Mouse (Mus musculus): ENCODE measurements around the gene Nudt12. TPM values are rescaled to one million over a fixed set of nuclear protein-coding genes. Genes with fewer than 3 reads are reported as not detected.
A peak's percentile ranks its signal among the peaks of the same experiment; 100 is the strongest.

Gene Nudt12
- total RNA-seq (2021) = 10 to 100 TPM; 41.3 to 44.5 TPM
- long read RNA-seq, experiment 1, full-length matches to known transcripts = 17 of 20 reads
- long read RNA-seq, experiment 1, partial matches to known transcripts = 1 of 20 reads
- long read RNA-seq, experiment 1, other reads (novel, unspliced or antisense) = 2 of 20 reads
- long read RNA-seq, experiment 2, full-length matches to known transcripts = 12 of 13 reads
- long read RNA-seq, experiment 2, partial matches to known transcripts = 0 of 13 reads
- long read RNA-seq, experiment 2, other reads (novel, unspliced or antisense) = 1 of 13 reads

GRCm38 (mm10) chr17:59013091-59013459, at the start of gene Nudt12:
Nudt12 (minus strand) TSS chr17:59013372.
- peak; percentile 81 for DNase-seq

DNA sequence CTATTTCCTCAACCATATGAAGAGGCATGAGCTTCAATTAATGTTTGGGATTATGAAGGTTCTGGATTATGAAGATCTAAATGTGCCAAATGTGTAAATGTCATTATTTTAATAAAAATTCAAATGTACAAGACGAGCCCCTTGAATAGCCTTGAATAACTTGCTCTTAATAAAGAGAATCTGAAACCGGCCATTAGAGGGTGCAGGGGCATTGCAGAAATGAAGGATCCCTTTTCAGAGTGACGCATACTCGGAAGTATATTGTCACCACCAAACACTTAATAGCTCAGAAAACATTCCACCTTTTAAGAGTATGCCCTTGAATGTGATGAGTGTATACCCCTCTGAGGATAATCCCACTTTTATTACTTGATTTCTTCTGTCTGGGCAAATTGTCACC, 40.1 kb upstream of the Nudt12 start:
- no peak for DNase-seq

DNA sequence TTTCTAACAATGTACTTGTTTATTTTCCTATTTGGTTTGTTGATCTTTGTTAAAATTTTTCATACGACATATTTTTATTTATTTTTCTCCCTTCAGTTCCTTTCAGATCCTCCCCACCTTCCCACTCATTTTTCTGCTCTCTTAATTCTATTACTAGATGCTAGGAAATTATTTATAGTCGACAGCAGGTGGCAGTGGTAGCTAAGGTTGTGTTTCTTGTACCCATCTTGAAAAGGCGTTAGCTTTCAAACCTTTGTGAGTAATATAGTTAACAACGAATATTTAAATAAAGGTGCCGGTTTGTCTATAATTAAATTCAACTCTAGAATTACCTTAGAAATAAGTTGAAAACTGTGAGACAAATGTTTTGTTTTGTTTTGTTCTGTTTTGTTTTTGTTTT, 26.6 kb upstream of the Nudt12 start:
- peak; percentile 13 for DNase-seq

GRCm38 (mm10) chr17:59033445-59033844, 20.3 kb upstream of the Nudt12 start:
- no peak for DNase-seq

GRCm38 (mm10) chr17:59026336-59026735, 13.2 kb upstream of the Nudt12 start:
- DNase-seq = peak; percentile 45

DNA sequence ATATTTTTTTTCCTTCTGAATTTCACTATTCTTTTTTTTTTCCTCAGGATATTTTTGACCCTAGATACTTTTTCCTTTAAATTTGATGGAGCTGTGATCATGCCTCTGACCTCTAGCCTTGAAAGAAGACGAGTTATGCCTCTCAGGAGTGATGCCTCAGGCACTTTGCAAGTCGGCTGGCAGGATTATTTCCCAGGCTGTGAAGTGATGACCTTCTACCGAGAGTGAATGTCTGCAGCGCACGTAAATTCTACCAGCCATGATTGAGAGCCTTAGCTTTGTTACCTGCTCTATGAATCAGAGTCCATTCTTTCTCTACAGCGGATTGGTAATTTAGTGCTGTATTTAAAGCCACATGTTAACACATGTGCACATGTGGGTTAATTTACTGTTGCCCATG, 11.3 kb upstream of the Nudt12 start:
- DNase-seq = peak; percentile 17

DNA sequence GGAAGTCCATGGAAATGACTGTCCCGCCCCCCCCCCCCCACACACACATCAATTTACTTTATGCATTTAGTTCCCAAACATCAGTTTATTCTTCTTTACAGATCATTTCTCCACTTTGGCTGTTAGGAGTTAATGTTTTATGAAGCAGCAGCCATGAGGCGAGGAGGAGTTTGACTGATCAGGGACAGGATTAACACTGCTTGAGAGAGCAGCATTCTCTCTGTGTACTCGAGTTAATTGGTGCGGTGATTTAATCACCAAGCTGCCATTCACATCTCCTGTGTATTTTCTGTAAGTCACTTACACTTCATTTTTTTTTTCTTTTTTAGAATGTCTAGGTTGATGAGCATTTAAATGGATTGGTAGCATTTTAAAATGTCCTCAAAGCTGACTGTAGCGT, 10.8 kb upstream of the Nudt12 start:
- DNase-seq = no peak

DNA sequence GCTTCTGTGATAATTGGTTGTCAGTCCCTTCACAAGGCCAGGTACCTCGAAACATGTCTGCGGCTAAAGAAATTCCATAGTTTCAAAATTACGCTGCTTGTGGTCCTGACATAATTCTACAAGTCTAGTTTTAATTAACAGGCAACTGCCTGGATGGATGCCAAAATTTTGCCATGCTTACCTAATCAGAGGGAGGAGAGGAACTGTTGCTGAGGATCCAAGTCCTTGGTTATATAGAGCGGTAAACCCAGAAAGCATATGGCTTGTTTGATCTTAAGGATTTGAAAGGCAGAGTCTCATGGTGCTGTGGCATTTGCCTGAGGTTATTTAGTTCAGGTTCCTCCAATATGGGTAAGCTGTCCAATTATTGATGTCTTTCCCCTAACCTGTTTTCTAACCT, 5.5 kb upstream of the Nudt12 start:
- DNase-seq = no peak

GRCm38 (mm10) chr17:59012421-59013090, 616 bp downstream of the Nudt12 start:
- DNase-seq = peak; percentile 55

GRCm38 (mm10) chr17:59011546-59012307, 1.4 kb downstream of the Nudt12 start:
- DNase-seq = no peak

DNA sequence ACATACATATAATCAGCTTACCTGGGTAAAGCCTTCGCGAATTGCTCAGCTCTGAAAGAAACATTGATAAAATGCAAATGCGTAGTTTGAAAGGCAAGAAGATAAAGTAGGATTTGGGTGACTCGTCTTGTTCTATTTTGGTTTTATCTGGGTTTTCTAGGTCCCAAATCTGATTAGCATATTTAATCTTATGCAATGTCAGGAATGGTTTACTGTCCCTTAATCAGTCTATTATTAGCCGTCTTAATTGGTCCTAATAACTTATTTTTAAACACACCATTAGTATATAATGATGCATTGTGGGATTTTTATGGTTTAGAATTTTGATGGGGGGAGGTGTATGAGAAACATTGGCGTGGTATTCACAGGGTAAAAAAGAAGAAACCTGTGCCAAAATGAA, 21.9 kb downstream of the Nudt12 start, which contains the start of gene Pdzph1:
Gene Pdzph1, minus strand, starts transcription at position 101 of the 400 bp plus-strand sequence.
- DNase-seq = no peak

DNA sequence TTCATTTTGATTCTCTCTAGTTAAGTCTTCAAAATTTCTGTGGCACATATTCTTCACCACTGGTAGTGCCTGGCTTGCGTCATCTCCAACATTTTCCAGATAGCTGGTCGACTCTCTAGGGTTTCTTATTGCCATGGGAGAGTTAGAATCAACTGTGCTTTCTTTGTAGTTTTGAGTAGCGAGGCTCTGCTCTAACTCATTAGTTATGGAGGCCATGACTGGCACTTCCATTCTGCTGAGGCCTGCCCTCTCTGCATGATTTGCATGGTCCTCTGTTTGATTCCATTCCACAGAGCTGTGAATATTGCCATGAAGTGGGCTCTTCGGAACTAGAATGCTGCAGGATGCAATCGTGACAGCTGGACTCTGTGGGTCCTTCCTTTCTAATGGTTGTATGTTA, 39.9 kb downstream of the Nudt12 start:
- no peak for DNase-seq

GRCm38 (mm10) chr17:58959905-58960304, 53.3 kb downstream of the Nudt12 start:
- DNase-seq = peak; percentile 81

- DNase-seq = no peak
Measured at GRCm38 (mm10) chr17:58957055-58957454, 56.1 kb downstream of the Nudt12 start.

Other genes with a start within 250 kb of the Nudt12 start
- gene Pdzph1, start 22.0 kb downstream of the Nudt12 start, total RNA-seq (2021) = under 1 TPM; 0.33 to 0.58 TPM